Mouse (Mus musculus): Measurements from ENCODE around the gene Klb. TPM values are rescaled to one million over a fixed set of nuclear protein-coding genes. Genes with fewer than 3 reads are reported as not detected.

Klb gene
- polyA plus RNA-seq, 1 experiment from 2014 or later, result 0.09 TPM

GRCm38 (mm10) chr5:65420822-65421221 lies 72.7 kb downstream of the Klb start:
- no peaks in the 10 kb centered on the region for H3K27me3 ChIP-seq
- no peak for ATAC-seq (ENCODE audit: insufficient number of reproducible peaks, insufficient read depth, low FRiP score, low TSS enrichment, low read depth)
- H3K9me3 ChIP-seq, result no peaks in the 10 kb centered on the region
- H3K4me3 ChIP-seq (replicated peaks), result no peak overlapping the region
- WGBS, result 47% methylated on average over 6 of the region's 6 CpGs
- no peak overlapping the region for H3K27ac ChIP-seq
- H3K4me2 ChIP-seq, result no peak overlapping the region
- H3K9ac ChIP-seq (replicated peaks), result no peak overlapping the region
- H3K36me3 ChIP-seq, result peaks cover 91% of the 10 kb centered on the region
- peaks cover 10% of the 10 kb centered on the region for H3K4me1 ChIP-seq (replicated peaks)

DNA sequence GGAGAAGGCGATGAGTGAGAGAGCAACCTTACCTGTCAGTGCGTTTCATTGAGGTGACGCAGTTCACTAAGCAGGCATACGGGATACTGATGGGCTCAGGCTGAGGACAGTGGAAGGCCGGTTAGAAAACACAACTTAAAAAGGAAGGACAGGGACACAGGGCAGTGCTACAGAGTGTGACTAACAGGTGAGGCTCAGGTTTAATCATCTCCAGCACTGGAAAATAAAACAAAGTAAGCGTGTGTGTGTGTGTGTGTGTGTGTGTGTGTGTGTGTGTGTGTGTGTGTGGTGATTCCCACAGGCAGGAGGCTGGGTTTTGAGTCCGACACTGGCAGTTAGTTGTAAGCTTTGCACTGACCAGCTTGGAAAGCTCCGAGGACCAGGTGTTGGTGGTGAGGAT lies 74.7 kb downstream of the Klb start:
- WGBS, result 95% methylated on average over 8 of the region's 8 CpGs
- no peak overlapping the region for H3K9ac ChIP-seq (replicated peaks)
- no peaks in the 10 kb centered on the region for H3K9me3 ChIP-seq
- no peak overlapping the region for H3K4me3 ChIP-seq (replicated peaks)
- no peaks in the 10 kb centered on the region for H3K4me1 ChIP-seq (replicated peaks)
- H3K27me3 ChIP-seq, result no peaks in the 10 kb centered on the region
- no peak overlapping the region for H3K27ac ChIP-seq
- no peak overlapping the region for H3K4me2 ChIP-seq
- ATAC-seq (ENCODE audit: insufficient number of reproducible peaks, insufficient read depth, low FRiP score, low TSS enrichment, low read depth), result no peak
- H3K36me3 ChIP-seq, result peaks cover 91% of the 10 kb centered on the region

DNA sequence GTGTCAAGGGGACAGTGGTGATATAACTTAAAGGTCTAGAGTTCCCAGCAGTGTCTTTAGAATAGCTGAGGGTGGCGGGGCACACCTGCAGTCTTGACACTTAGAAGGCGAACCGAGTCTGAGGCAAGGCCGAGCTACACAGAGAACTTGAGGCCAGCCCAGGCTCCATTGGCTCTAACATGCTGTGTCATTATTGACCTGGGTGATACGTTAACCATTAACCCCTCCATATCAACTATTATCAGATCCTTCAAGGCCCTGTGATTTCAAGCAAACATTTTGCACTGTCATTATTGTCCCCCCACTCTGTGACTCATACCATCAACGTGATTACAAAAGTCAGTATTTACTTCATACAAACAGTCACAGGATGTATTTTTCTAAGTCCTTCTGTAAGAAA lies 76.1 kb downstream of the Klb start:
- no peak for ATAC-seq (ENCODE audit: insufficient number of reproducible peaks, insufficient read depth, low FRiP score, low TSS enrichment, low read depth)

DNA sequence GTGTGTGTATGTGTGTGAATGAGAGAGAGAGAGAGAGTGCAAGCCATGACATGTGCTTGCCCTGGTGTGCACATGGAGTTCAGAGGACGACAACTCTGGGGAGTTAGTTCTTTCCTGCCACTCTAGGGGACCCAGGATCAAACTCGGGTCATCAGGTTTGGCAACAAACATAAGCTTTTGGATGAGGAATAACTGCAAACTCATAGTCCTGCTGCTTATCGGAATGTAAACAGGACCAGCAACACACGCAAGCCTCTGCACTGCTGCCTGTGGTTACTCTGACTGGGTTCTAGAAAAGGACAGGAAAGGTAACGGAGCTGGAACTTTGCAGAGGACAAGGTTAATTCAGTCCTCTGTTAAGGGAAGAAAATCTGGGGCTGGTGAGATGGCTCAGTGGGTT lies 77.1 kb downstream of the Klb start:
- WGBS, result 91% methylated on average over 5 of the region's 5 CpGs
- Histone ChIP-seq H3K4me3 (replicated peaks) (no peak overlapping the region), H3K27me3 (no peaks in the 10 kb centered on the region), H3K9ac (replicated peaks) (no peak overlapping the region), H3K27ac (no peak overlapping the region), H3K4me2 (no peak overlapping the region), H3K36me3 (peaks cover 77% of the 10 kb centered on the region), H3K4me1 (replicated peaks) (no peaks in the 10 kb centered on the region), H3K9me3 (no peaks in the 10 kb centered on the region)
- no peak for ATAC-seq (ENCODE audit: insufficient number of reproducible peaks, insufficient read depth, low FRiP score, low TSS enrichment, low read depth)

More for the DNA sequence above, 76.1 kb downstream of the Klb start:
- no peak overlapping the region for H3K4me2 ChIP-seq
- no peaks in the 10 kb centered on the region for H3K4me1 ChIP-seq (replicated peaks)
- H3K9ac ChIP-seq (replicated peaks), result no peak overlapping the region
- peaks cover 79% of the 10 kb centered on the region for H3K36me3 ChIP-seq
- no peak overlapping the region for H3K4me3 ChIP-seq (replicated peaks)
- H3K9me3 ChIP-seq, result no peaks in the 10 kb centered on the region
- H3K27ac ChIP-seq, result no peak overlapping the region
- no peaks in the 10 kb centered on the region for H3K27me3 ChIP-seq
- WGBS, result 93% methylated on average over 6 of the region's 6 CpGs

- H3K9me3 ChIP-seq, result no peaks in the 10 kb centered on the region
- no peak overlapping the region for H3K4me2 ChIP-seq
- 62% methylated on average over 4 of the region's 4 CpGs for WGBS
- H3K27me3 ChIP-seq, result no peaks in the 10 kb centered on the region
- no peak overlapping the region for H3K4me3 ChIP-seq (replicated peaks)
- no peak overlapping the region for H3K27ac ChIP-seq
- H3K4me1 ChIP-seq (replicated peaks), result peaks cover 7% of the 10 kb centered on the region; the same call in 1 of the 2 replicates
- no peak for ATAC-seq (ENCODE audit: insufficient number of reproducible peaks, insufficient read depth, low FRiP score, low TSS enrichment, low read depth)
- H3K9ac ChIP-seq (replicated peaks), result no peak overlapping the region
- H3K36me3 ChIP-seq, result peaks cover 50% of the 10 kb centered on the region
Measured at GRCm38 (mm10) chr5:65428321-65428720, 80.2 kb downstream of the Klb start.

- Histone ChIP-seq H3K27me3 (no peaks in the 10 kb centered on the region), H3K9me3 (no peaks in the 10 kb centered on the region), H3K27ac (no peak overlapping the region), H3K9ac (replicated peaks) (no peak overlapping the region), H3K4me1 (replicated peaks) (peaks cover 15% of the 10 kb centered on the region), H3K4me3 (replicated peaks) (no peak overlapping the region), H3K4me2 (no peak overlapping the region), H3K36me3 (peaks cover 39% of the 10 kb centered on the region)
- ATAC-seq (ENCODE audit: insufficient number of reproducible peaks, insufficient read depth, low FRiP score, low TSS enrichment, low read depth), result no peak
- WGBS, result 92% methylated on average over 5 of the region's 5 CpGs
Measured at GRCm38 (mm10) chr5:65429441-65429840, 81.3 kb downstream of the Klb start.

Other genes with a start within 250 kb of the Klb start
- gene Klhl5, start 240.8 kb upstream of the Klb start, polyA plus RNA-seq (2016; fragmentation: Nextera tagmentation; extraction: Ambion mirVana), result 24.5 and 24.8 TPM in 2 replicates
- gene Wdr19, start 148.6 kb upstream of the Klb start, polyA plus RNA-seq (2016; fragmentation: Nextera tagmentation; extraction: Ambion mirVana), result 12.2 and 16.6 TPM in 2 replicates
- gene Rfc1, start 12.6 kb upstream of the Klb start, polyA plus RNA-seq (2016; fragmentation: Nextera tagmentation; extraction: Ambion mirVana), result 118 and 120 TPM in 2 replicates
- gene Rpl9, start 43.1 kb downstream of the Klb start, polyA plus RNA-seq (2016; fragmentation: Nextera tagmentation; extraction: Ambion mirVana), result 1,006 and 1,010 TPM in 2 replicates
- 66.7 and 67.1 TPM in 2 replicates for gene Lias, start 43.2 kb downstream of the Klb start, polyA plus RNA-seq (2016; fragmentation: Nextera tagmentation; extraction: Ambion mirVana)
- 154 and 170 TPM in 2 replicates for gene Ugdh, start 87.6 kb downstream of the Klb start, polyA plus RNA-seq (2016; fragmentation: Nextera tagmentation; extraction: Ambion mirVana)
- gene Gm43552, start 144.5 kb downstream of the Klb start, polyA plus RNA-seq (2016; fragmentation: Nextera tagmentation; extraction: Ambion mirVana), result not detected in 2 replicates
- 106 and 116 TPM in 2 replicates for gene Smim14, start 188.9 kb downstream of the Klb start, polyA plus RNA-seq (2016; fragmentation: Nextera tagmentation; extraction: Ambion mirVana)
- gene Ube2k, start 188.9 kb downstream of the Klb start, polyA plus RNA-seq (2016; fragmentation: Nextera tagmentation; extraction: Ambion mirVana), result 213 and 217 TPM in 2 replicates

All from limb, embryonic 12.5 days (tissue).